Mouse (Mus musculus) gastrocnemius, postnatal 14 days (tissue): ENCODE results near the gene Mfsd5. TPM values are rescaled to one million over a fixed set of nuclear protein-coding genes. Genes with fewer than 3 reads are reported as not detected.
A peak's percentile ranks its signal among the peaks of the same experiment; 100 is the strongest.

Experiments
- DNase-seq: peaks from one replicate; pipeline ENCODE4 v3.0.0; 2021; ENCODE audit warnings: mixed read lengths
- intact Hi-C: fragments of 180-260 bp; cut with DNase I; formaldehyde crosslinking; loops from one replicate; pipeline ENCODE4 v1.15.1; 2025; ENCODE audit warnings: low total_unique reads
- total RNA-seq, 2 experiments: library from RNA; stranded (reverse); gene quantifications; 2 replicates each; pipeline ENCODE4 v1.2.3; 2021

Mfsd5 gene
- total RNA-seq, 2 experiments from 2014 or later, result 14.5 to 14.9 TPM

DNA sequence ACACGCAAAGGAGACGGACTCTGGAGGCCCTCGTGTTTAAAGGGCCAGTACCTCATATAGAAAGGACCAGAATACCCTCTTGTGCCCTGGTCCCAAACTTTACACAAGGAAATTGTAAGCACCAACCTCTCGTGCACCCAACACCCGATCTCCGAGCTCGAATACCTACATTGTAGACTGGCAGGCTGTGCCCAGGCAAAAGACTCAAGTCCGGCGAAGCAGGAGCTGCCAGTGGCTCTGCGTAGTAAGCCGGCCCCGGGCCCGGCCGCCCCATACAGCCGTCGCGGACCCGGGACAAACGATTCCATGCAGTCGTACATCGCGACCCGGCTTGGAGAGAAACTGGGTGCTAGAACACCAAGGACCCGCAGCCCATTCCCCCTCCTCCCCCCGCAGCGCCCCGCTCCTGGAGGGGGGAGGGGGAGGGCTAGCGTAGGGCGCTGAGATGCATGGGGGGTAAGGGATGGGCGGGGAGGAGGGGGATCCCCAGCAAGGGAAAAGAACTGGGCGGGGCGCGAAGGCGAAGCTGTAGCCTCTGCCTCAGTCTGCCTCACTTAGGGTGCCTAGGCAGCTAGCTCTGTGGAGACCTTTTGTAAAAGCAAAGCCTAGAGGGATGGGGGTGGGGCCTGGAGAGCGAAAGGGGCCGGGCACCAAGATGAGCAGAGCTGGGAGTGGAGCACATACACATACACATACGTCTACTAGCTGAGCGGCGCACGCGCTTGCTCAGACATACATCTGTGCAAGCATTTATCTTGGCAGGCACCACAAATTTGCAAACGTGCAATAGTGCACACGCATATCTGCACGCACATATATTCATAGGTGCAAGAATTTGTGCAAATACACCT is 33.1 kb upstream of the Mfsd5 start:
- intact Hi-C loops, result no loop called here

DNA sequence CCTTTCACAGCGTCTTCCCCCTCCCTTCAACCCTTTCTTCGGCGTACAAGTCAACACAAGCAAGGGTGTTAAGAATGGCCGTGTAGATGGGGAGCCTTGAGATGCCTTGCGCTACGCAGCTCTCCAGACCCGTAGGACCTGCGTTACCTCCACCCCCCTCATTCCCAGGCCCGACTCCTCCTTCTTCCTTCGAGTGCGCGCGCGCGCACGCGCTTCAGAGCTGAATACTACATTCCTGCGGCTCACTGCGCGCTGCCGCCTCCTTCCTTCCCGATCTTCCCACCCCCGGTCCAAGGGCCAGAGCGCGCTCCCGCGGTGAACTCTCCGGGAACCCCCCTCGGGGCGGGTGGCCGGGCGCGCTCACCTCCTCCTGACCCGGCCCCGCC is 32.4 kb upstream of the Mfsd5 start:
- DNase-seq, result peak; percentile 98
- intact Hi-C loops, result no loop called here

More for the DNA sequence above, 33.1 kb upstream of the Mfsd5 start:
- DNase-seq, result peak; percentile 76

GRCm38 (mm10) chr15:102247252-102248130 is 31.8 kb upstream of the Mfsd5 start:
- peak; percentile 79 for DNase-seq
- intact Hi-C loops, result no loop called here

DNA sequence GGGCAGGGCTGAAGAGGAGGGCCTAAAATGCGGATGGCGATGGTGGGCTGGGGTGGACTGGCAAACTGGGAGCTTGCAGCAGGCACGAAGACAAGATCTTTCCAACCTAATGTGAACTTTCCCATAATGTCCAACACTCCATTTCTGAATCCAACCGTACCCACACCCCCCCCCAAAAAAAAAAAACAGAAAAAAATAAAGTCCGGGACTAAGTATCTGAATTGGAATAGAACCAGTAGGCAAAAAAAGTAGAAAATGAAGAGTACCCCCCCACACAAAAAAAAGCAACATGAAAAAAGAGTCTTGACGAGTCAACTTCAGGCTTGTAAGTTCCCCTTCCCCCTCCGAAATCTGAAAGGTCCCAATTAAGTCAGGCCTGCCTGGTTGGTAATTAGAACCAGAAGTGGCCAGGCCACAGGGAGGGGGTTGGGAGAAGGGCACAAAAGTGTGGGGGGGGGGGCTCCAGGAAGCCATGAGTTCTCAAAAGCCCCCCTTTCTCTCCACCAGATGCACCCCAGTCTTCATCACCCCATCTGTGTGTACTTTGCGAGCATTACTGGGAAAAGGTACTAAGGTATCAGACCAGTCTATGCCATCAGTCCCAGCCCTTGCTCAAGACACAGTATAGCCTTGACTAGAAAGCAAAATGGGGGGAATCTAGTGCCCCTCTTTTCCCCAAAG is 31.0 kb upstream of the Mfsd5 start:
- intact Hi-C loops, result no loop called here

GRCm38 (mm10) chr15:102248812-102249191 is 30.5 kb upstream of the Mfsd5 start:
- intact Hi-C loops, result no loop called here
- no peak for DNase-seq

More for the DNA sequence above, 31.0 kb upstream of the Mfsd5 start:
- DNase-seq, result no peak

DNA sequence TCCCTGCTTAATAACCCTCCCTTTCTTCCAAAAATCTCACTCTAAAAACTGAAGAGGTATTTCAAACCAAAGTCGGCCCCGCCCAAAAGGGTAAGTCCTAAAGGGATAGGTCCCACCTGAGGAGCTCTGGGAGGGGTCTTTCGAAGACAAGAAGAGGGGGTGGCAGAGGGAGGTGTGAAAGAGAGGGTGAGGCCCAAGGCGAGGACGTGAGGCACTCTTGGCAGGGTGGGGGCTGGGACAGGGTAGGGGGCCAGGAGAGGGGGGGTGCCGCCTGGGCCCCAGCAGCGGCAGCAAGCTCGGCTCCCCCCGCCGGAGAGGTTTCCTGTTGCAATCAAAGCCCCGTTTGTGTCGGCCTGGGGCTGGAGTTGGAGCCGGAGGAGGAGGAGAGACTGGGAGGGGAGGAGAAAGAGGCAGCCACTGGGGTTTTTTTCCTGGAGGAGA is 30.0 kb upstream of the Mfsd5 start:
- intact Hi-C loops, result no loop called here
- peak; percentile 54 for DNase-seq

DNA sequence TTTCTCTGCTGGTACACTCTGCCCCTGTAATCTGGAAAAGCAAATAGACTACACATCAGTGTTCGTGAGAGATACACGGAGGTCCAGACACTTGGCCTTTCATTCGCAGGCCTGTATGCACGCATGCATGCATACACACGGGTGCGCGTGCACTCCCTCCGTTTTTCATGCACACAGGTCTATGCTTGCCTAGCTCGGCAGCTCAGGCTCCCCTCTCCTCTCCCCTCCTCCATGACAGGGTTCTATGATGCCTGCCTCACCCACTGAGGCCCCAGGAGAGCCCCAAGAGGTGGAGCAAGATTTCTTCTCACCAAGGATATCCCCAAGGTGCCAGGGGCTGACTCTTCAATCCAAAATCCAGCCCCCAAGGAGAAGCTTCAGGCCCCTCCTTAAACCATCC is 29.3 kb upstream of the Mfsd5 start:
- no peak for DNase-seq
- intact Hi-C loops, result no loop called here

DNA sequence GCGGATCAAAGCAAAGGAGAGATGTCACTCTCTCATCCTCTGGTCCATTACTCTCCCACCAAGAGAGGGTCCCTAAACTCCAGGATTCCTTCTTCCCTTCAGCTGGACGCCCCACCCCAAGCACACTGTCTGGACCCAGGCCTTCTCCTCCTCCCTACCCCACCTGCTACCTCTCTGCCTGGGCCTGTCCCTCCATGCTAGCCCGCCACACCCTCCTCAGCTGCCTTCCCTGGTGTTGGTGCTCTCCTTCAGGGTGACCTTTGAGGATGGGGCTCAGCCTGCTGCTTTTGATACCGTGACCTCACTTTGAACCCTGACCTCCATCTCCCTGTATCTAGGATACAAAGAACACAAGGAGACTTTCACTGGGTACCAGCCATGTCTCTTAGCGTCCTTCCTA is 28.7 kb upstream of the Mfsd5 start:
- intact Hi-C loops, result no loop called here
- no peak for DNase-seq

GRCm38 (mm10) chr15:102255547-102256255 is 23.6 kb upstream of the Mfsd5 start:
- no peak for DNase-seq
- intact Hi-C loops, result no loop called here

GRCm38 (mm10) chr15:102256431-102257201 is 22.6 kb upstream of the Mfsd5 start:
- intact Hi-C loops, result no loop called here
- no peak for DNase-seq

GRCm38 (mm10) chr15:102257202-102258075 is 21.8 kb upstream of the Mfsd5 start, which contains the start of gene Rarg:
TSS of gene Rarg (minus strand) at chr15:102257517.
- peak; percentile 52 for DNase-seq
- intact Hi-C loops, result no loop called here

- intact Hi-C loops, result no loop called here
- peak; percentile 63 for DNase-seq
Measured at GRCm38 (mm10) chr15:102258076-102258470, 21.2 kb upstream of the Mfsd5 start.

DNA sequence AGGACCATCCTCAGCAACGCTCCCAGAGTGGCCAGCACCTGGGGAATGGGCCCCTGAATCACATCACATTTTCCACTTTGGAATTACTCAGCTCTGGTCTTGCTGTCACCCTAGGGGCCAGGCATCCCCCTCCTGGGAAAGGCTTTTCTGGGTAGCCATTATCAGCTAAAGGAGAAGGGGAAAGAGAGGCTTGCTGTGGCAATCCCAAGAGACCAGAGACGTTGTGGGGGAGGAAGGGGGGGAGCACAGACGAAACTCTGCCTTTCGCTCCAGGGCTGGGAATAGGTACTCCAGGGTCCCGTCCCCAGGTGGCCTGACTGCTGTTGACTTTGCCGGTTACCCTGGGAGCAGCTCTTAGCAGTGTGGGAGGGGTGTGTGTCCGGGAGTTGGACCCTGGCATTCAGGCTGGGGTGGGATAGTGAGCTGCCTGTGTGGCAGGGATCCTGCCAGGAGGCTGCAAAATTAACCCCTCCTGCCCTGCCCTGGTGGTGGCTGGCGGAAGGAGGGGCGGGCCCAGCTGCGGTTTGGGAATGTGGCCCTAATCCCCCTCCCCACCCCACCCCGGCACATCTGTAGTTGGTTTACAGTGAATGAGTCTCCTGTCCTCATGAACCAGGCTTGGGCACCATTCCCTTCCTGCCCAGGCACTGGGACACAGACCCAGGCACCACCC is 20.5 kb upstream of the Mfsd5 start:
- DNase-seq, result no peak
- intact Hi-C loops, result no loop called here

GRCm38 (mm10) chr15:102262582-102262981 is 16.7 kb upstream of the Mfsd5 start:
- DNase-seq, result no peak
- intact Hi-C loops, result no loop called here

DNA sequence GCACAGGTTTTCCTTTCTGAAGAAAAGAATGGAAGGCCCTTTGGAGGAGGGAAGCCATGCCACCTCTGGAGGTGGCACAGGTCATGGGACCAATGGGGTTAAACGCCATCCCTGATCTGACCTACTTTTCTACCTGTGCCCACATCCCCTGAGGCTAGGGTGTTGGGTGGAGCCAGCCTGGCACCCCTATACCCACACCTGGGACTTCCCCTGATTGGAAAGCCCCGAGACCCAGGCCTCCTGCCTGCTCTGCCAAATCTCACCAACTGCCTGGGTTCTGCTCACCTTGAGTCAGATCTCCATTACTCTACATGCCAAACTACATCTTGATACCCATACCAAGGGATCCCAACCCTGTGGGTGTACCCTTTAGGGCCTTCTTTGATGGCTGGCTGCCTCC is 16.2 kb upstream of the Mfsd5 start:
- no peak for DNase-seq
- intact Hi-C loops, result no loop called here

DNA sequence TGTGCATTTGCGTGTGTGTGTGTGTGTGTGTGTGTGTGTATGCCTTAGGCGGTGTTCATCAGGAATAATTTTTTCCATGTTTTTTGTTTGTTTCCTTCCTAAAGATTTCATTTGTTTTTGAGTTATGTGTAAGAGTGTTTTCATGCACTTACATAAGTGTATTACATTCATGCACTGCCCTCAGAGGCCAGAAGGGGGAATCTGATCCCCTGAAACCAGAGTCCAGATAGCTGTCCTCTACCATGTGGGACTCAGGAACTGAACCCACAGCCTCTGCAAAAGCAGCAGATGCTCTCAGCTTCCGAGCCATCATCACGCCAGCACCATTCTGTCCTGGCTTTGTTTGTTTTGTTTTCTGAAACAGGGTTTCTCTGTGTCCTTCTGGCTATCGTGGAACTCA is 13.7 kb upstream of the Mfsd5 start:
- DNase-seq, result no peak
- intact Hi-C loops, result no loop called here
